Mouse (Mus musculus): Measurements from ENCODE around the gene Ret. TPM values are rescaled to one million over a fixed set of nuclear protein-coding genes. Genes with fewer than 3 reads are reported as not detected.

Ret gene
- polyA plus RNA-seq, 1 experiment: not detected

DNA sequence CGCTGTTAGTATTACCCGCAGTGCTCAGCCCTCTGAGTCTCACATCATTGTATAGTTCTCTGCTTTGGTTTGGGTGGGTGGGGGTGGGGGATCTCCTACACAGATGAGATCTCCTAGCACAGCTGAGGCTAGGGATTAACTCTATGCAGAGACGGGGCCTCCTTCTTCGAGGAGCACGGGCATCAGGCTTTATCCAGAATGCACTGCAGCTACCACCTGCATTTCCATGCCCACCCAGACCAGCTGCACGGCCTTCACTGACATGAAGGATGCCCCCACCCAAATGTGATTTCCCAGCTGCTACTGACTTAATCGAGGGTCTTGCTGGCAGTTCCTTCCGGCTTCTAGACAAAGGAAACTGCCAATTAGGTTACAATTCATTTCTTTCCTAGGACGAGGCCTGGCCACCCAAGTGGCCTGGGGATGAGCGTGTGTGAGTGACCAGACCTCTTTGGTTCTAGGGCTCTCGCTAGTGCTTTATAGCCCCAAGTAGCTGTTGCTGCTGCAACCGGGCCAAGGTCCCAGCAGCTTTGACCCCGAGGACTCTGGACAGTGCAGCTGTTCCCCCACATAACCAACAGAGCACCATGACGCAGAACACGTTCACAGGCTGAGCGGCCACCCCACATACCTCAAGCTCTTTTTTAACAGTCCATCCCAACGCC is 10.8 kb downstream of the Ret start:
- Histone ChIP-seq H3K9me3 (ENCODE audit: control insufficient read depth, low read length) (no peaks in the 10 kb centered on the region), H3K4me3 (replicated peaks) (no peak overlapping the region), H3K36me3 (ENCODE audit: control insufficient read depth) (no peaks in the 10 kb centered on the region), H3K4me1 (ENCODE audit: control insufficient read depth) (no peaks in the 10 kb centered on the region), H3K27me3 (ENCODE audit: control insufficient read depth) (no peaks in the 10 kb centered on the region)
- no peak for TF ChIP-seq TAL1 (IDR thresholded peaks at IDR 0.05; ENCODE audit: low read length)

DNA sequence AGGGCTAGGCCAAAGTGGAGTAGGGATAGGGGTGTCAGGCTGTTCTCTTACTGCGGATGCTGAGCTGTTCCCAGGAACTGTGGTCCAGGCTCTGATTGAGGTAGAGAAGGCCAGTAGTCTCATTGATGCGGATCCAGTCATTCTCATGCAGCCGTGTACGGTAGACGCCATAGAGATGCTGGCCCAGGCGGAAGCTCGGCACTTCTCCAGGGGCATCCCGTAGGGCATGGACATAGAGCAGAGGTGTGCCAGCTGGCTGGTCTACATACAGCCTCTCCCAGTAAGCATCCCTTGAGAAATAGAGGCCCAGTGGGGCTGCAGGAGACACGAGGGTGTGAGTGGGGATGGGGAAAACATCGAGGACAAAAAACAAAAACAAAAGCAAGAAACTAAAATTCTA is 13.4 kb downstream of the Ret start:
- TF ChIP-seq GATA1 (IDR thresholded peaks at IDR 0.05; ENCODE audit: low read length) (no peak), TAL1 (IDR thresholded peaks at IDR 0.05; ENCODE audit: low read length) (no peak)
- H3K36me3 ChIP-seq (ENCODE audit: control insufficient read depth): no peaks in the 10 kb centered on the region
- H3K4me1 ChIP-seq (ENCODE audit: control insufficient read depth): no peaks in the 10 kb centered on the region
- no peaks in the 10 kb centered on the region for H3K9me3 ChIP-seq (ENCODE audit: control insufficient read depth, low read length)
- no peak overlapping the region for H3K4me3 ChIP-seq (replicated peaks)
- no peaks in the 10 kb centered on the region for H3K27me3 ChIP-seq (ENCODE audit: control insufficient read depth)

GRCm38 (mm10) chr6:118180085-118180423 is 17.5 kb downstream of the Ret start:
- Histone ChIP-seq H3K9me3 (ENCODE audit: control insufficient read depth, low read length) (no peaks in the 10 kb centered on the region), H3K4me1 (ENCODE audit: control insufficient read depth) (no peaks in the 10 kb centered on the region), H3K36me3 (ENCODE audit: control insufficient read depth) (no peaks in the 10 kb centered on the region), H3K4me3 (replicated peaks) (no peak overlapping the region), H3K27me3 (ENCODE audit: control insufficient read depth) (no peaks in the 10 kb centered on the region)
- TF ChIP-seq TAL1 (IDR thresholded peaks at IDR 0.05; ENCODE audit: low read length): no peak
- TF ChIP-seq GATA1 (IDR thresholded peaks at IDR 0.05; ENCODE audit: low read length): no peak

GRCm38 (mm10) chr6:118179316-118180084 is 18.0 kb downstream of the Ret start:
- Histone ChIP-seq H3K9me3 (ENCODE audit: control insufficient read depth, low read length) (no peaks in the 10 kb centered on the region), H3K27me3 (ENCODE audit: control insufficient read depth) (no peaks in the 10 kb centered on the region), H3K36me3 (ENCODE audit: control insufficient read depth) (no peaks in the 10 kb centered on the region), H3K4me3 (replicated peaks) (no peak overlapping the region), H3K4me1 (ENCODE audit: control insufficient read depth) (no peaks in the 10 kb centered on the region)
- TF ChIP-seq TAL1 (IDR thresholded peaks at IDR 0.05; ENCODE audit: low read length): no peak
- TF ChIP-seq GATA1 (IDR thresholded peaks at IDR 0.05; ENCODE audit: low read length): no peak

DNA sequence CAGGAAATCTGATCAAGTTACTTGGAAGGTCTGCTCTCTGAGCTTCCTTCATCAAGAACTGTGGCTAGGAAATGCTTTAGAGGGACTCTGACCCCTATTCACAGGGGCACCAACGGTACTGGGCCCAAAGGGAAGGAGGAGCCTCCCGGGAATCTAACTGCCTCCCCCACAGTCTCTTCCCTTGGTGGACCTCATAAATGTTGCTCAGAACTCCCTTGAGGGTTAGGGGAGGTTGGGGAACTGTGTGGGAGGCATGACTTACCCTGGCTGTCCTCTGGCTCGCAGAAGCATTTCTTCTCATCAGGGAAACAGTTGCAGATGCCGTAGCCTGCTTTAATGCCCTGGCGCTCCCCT is 23.6 kb downstream of the Ret start:
- H3K27me3 ChIP-seq (ENCODE audit: control insufficient read depth): no peaks in the 10 kb centered on the region
- H3K36me3 ChIP-seq (ENCODE audit: control insufficient read depth): no peaks in the 10 kb centered on the region
- H3K9me3 ChIP-seq (ENCODE audit: control insufficient read depth, low read length): no peaks in the 10 kb centered on the region
- H3K4me1 ChIP-seq (ENCODE audit: control insufficient read depth): no peaks in the 10 kb centered on the region
- no peak for TF ChIP-seq TAL1 (IDR thresholded peaks at IDR 0.05; ENCODE audit: low read length)
- TF ChIP-seq GATA1 (IDR thresholded peaks at IDR 0.05; ENCODE audit: low read length): no peak
- no peak overlapping the region for H3K4me3 ChIP-seq (replicated peaks)

GRCm38 (mm10) chr6:118173251-118173974 is 24.1 kb downstream of the Ret start:
- Histone ChIP-seq H3K27me3 (ENCODE audit: control insufficient read depth) (no peaks in the 10 kb centered on the region), H3K4me1 (ENCODE audit: control insufficient read depth) (no peaks in the 10 kb centered on the region), H3K36me3 (ENCODE audit: control insufficient read depth) (no peaks in the 10 kb centered on the region), H3K4me3 (replicated peaks) (no peak overlapping the region), H3K9me3 (ENCODE audit: control insufficient read depth, low read length) (no peaks in the 10 kb centered on the region)
- TF ChIP-seq GATA1 (IDR thresholded peaks at IDR 0.05; ENCODE audit: low read length): no peak
- TF ChIP-seq TAL1 (IDR thresholded peaks at IDR 0.05; ENCODE audit: low read length): no peak

- no peaks in the 10 kb centered on the region for H3K27me3 ChIP-seq (ENCODE audit: control insufficient read depth)
- H3K4me1 ChIP-seq (ENCODE audit: control insufficient read depth): no peaks in the 10 kb centered on the region
- no peak for TF ChIP-seq TAL1 (IDR thresholded peaks at IDR 0.05; ENCODE audit: low read length)
- no peak for TF ChIP-seq GATA1 (IDR thresholded peaks at IDR 0.05; ENCODE audit: low read length)
- no peak overlapping the region for H3K4me3 ChIP-seq (replicated peaks)
- no peaks in the 10 kb centered on the region for H3K36me3 ChIP-seq (ENCODE audit: control insufficient read depth)
- no peaks in the 10 kb centered on the region for H3K9me3 ChIP-seq (ENCODE audit: control insufficient read depth, low read length)
Measured at GRCm38 (mm10) chr6:118171386-118171785, 26.1 kb downstream of the Ret start.

GRCm38 (mm10) chr6:118168106-118168505 is 29.4 kb downstream of the Ret start:
- TF ChIP-seq TAL1 (IDR thresholded peaks at IDR 0.05; ENCODE audit: low read length) (no peak), GATA1 (IDR thresholded peaks at IDR 0.05; ENCODE audit: low read length) (no peak)
- H3K4me3 ChIP-seq (replicated peaks): no peak overlapping the region
- no peaks in the 10 kb centered on the region for H3K27me3 ChIP-seq (ENCODE audit: control insufficient read depth)
- H3K9me3 ChIP-seq (ENCODE audit: control insufficient read depth, low read length): no peaks in the 10 kb centered on the region
- no peaks in the 10 kb centered on the region for H3K36me3 ChIP-seq (ENCODE audit: control insufficient read depth)
- no peaks in the 10 kb centered on the region for H3K4me1 ChIP-seq (ENCODE audit: control insufficient read depth)

DNA sequence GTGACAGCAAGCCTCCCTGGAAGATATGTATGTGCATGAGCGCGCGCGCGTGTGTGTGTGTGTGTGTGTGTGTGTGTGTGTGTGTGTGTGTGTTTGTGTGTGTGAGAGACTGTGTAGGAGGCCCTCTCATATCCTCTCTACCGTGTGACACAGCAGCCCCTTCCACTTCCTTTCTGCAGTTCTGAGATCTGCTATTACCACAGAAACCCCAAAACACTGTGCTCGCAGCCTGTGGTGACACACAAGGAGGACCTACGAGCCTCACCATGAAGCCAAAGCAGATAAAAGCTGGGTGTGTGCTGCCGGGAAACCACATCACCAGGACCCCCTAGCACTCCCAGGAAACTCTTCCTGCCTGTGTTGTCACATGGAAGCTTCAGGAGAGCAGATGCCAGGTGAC is 30.5 kb downstream of the Ret start:
- Histone ChIP-seq H3K9me3 (ENCODE audit: control insufficient read depth, low read length) (no peaks in the 10 kb centered on the region), H3K4me3 (replicated peaks) (no peak overlapping the region), H3K36me3 (ENCODE audit: control insufficient read depth) (no peaks in the 10 kb centered on the region), H3K27me3 (ENCODE audit: control insufficient read depth) (no peaks in the 10 kb centered on the region), H3K4me1 (ENCODE audit: control insufficient read depth) (no peaks in the 10 kb centered on the region)
- TF ChIP-seq GATA1 (IDR thresholded peaks at IDR 0.05; ENCODE audit: low read length): no peak
- TF ChIP-seq TAL1 (IDR thresholded peaks at IDR 0.05; ENCODE audit: low read length): no peak
